Mouse (Mus musculus): ENCODE results near the gene Mrap2. TPM values are rescaled to one million over a fixed set of nuclear protein-coding genes. Genes with fewer than 3 reads are reported as not detected.

Mrap2 gene
- polyA plus RNA-seq, 1 experiment, result not detected

- no peak for TF ChIP-seq CTCF (IDR thresholded peaks at IDR 0.05; ENCODE audit: control insufficient read depth, insufficient read depth, low read length)
- Histone ChIP-seq H3K27ac (ENCODE audit: control insufficient read depth, insufficient read depth, low read depth, low read length, poor library complexity) (no peak overlapping the region), H3K4me3 (replicated peaks; ENCODE audit: control insufficient read depth, low read depth, low read length) (no peak overlapping the region), H3K4me1 (ENCODE audit: control insufficient read depth, insufficient read depth, low read length) (no peaks in the 10 kb centered on the region)
- 81% methylated on average over 1 of the region's 1 CpGs for WGBS
Observed at GRCm38 (mm10) chr9:87193721-87194120, 49.6 kb downstream of the Mrap2 start.

- H3K27ac ChIP-seq (ENCODE audit: control insufficient read depth, insufficient read depth, low read depth, low read length, poor library complexity), result no peak overlapping the region
- 85% methylated on average over 3 of the region's 3 CpGs for WGBS
- no peak overlapping the region for H3K4me3 ChIP-seq (replicated peaks; ENCODE audit: control insufficient read depth, low read depth, low read length)
- no peaks in the 10 kb centered on the region for H3K4me1 ChIP-seq (ENCODE audit: control insufficient read depth, insufficient read depth, low read length)
- TF ChIP-seq CTCF (IDR thresholded peaks at IDR 0.05; ENCODE audit: control insufficient read depth, insufficient read depth, low read length) (no peak), POLR2A (IDR thresholded peaks at IDR 0.05; ENCODE audit: borderline replicate concordance, control insufficient read depth, low read depth, low read length) (no peak)
Observed at GRCm38 (mm10) chr9:87197277-87197676, 53.2 kb downstream of the Mrap2 start.

GRCm38 (mm10) chr9:87198036-87198435, 53.9 kb downstream of the Mrap2 start:
- no peak overlapping the region for H3K4me3 ChIP-seq (replicated peaks; ENCODE audit: control insufficient read depth, low read depth, low read length)
- no peaks in the 10 kb centered on the region for H3K4me1 ChIP-seq (ENCODE audit: control insufficient read depth, insufficient read depth, low read length)
- no peak for TF ChIP-seq POLR2A (IDR thresholded peaks at IDR 0.05; ENCODE audit: borderline replicate concordance, control insufficient read depth, low read depth, low read length)
- no peak for TF ChIP-seq CTCF (IDR thresholded peaks at IDR 0.05; ENCODE audit: control insufficient read depth, insufficient read depth, low read length)
- WGBS, result 87% methylated on average over 6 of the region's 6 CpGs
- no peak overlapping the region for H3K27ac ChIP-seq (ENCODE audit: control insufficient read depth, insufficient read depth, low read depth, low read length, poor library complexity)

- no peak overlapping the region for H3K4me3 ChIP-seq (replicated peaks; ENCODE audit: control insufficient read depth, low read depth, low read length)
- TF ChIP-seq POLR2A (IDR thresholded peaks at IDR 0.05; ENCODE audit: borderline replicate concordance, control insufficient read depth, low read depth, low read length) (no peak), CTCF (IDR thresholded peaks at IDR 0.05; ENCODE audit: control insufficient read depth, insufficient read depth, low read length) (no peak)
- 89% methylated on average over 5 of the region's 5 CpGs for WGBS
- H3K4me1 ChIP-seq (ENCODE audit: control insufficient read depth, insufficient read depth, low read length), result no peaks in the 10 kb centered on the region
- no peak overlapping the region for H3K27ac ChIP-seq (ENCODE audit: control insufficient read depth, insufficient read depth, low read depth, low read length, poor library complexity)
Observed at GRCm38 (mm10) chr9:87200426-87200825, 56.3 kb downstream of the Mrap2 start.

GRCm38 (mm10) chr9:87200919-87201318, 56.8 kb downstream of the Mrap2 start:
- H3K27ac ChIP-seq (ENCODE audit: control insufficient read depth, insufficient read depth, low read depth, low read length, poor library complexity), result no peak overlapping the region
- H3K4me3 ChIP-seq (replicated peaks; ENCODE audit: control insufficient read depth, low read depth, low read length), result no peak overlapping the region
- 91% methylated on average over 4 of the region's 4 CpGs for WGBS
- H3K4me1 ChIP-seq (ENCODE audit: control insufficient read depth, insufficient read depth, low read length), result no peaks in the 10 kb centered on the region
- TF ChIP-seq CTCF (IDR thresholded peaks at IDR 0.05; ENCODE audit: control insufficient read depth, insufficient read depth, low read length), result no peak
- TF ChIP-seq POLR2A (IDR thresholded peaks at IDR 0.05; ENCODE audit: borderline replicate concordance, control insufficient read depth, low read depth, low read length), result no peak

GRCm38 (mm10) chr9:87202431-87202830, 58.3 kb downstream of the Mrap2 start:
- Histone ChIP-seq H3K4me1 (ENCODE audit: control insufficient read depth, insufficient read depth, low read length) (no peaks in the 10 kb centered on the region), H3K27ac (ENCODE audit: control insufficient read depth, insufficient read depth, low read depth, low read length, poor library complexity) (no peak overlapping the region), H3K4me3 (replicated peaks; ENCODE audit: control insufficient read depth, low read depth, low read length) (no peak overlapping the region)
- 90% methylated on average over 6 of the region's 6 CpGs for WGBS
- TF ChIP-seq POLR2A (IDR thresholded peaks at IDR 0.05; ENCODE audit: borderline replicate concordance, control insufficient read depth, low read depth, low read length) (no peak), CTCF (IDR thresholded peaks at IDR 0.05; ENCODE audit: control insufficient read depth, insufficient read depth, low read length) (no peak)

GRCm38 (mm10) chr9:87210830-87211339, 66.8 kb downstream of the Mrap2 start:
- TF ChIP-seq CTCF (IDR thresholded peaks at IDR 0.05; ENCODE audit: control insufficient read depth, insufficient read depth, low read length) (no peak), POLR2A (IDR thresholded peaks at IDR 0.05; ENCODE audit: borderline replicate concordance, control insufficient read depth, low read depth, low read length) (no peak)
- Histone ChIP-seq H3K4me1 (ENCODE audit: control insufficient read depth, insufficient read depth, low read length) (no peaks in the 10 kb centered on the region), H3K4me3 (replicated peaks; ENCODE audit: control insufficient read depth, low read depth, low read length) (no peak overlapping the region), H3K27ac (ENCODE audit: control insufficient read depth, insufficient read depth, low read depth, low read length, poor library complexity) (no peak overlapping the region)
- WGBS, result 65% methylated on average over 9 of the region's 9 CpGs

- 69% methylated on average over 4 of the region's 4 CpGs for WGBS
- Histone ChIP-seq H3K27ac (ENCODE audit: control insufficient read depth, insufficient read depth, low read depth, low read length, poor library complexity) (no peak overlapping the region), H3K4me1 (ENCODE audit: control insufficient read depth, insufficient read depth, low read length) (no peaks in the 10 kb centered on the region), H3K4me3 (replicated peaks; ENCODE audit: control insufficient read depth, low read depth, low read length) (no peak overlapping the region)
- no peak for TF ChIP-seq POLR2A (IDR thresholded peaks at IDR 0.05; ENCODE audit: borderline replicate concordance, control insufficient read depth, low read depth, low read length)
- no peak for TF ChIP-seq CTCF (IDR thresholded peaks at IDR 0.05; ENCODE audit: control insufficient read depth, insufficient read depth, low read length)
Observed at GRCm38 (mm10) chr9:87213204-87213603, 69.1 kb downstream of the Mrap2 start.

Other genes starting within 250 kb of the Mrap2 start
- not detected in 2 replicates for gene Ripply2, start 128.8 kb upstream of the Mrap2 start, polyA plus RNA-seq (2011; ENCODE audit: insufficient read depth, insufficient read length, low replicate concordance, missing spikeins)
- gene Cyb5r4, start 122.3 kb upstream of the Mrap2 start, polyA plus RNA-seq (2011; ENCODE audit: insufficient read depth, insufficient read length, low replicate concordance, missing spikeins), result 39.5 and 75.2 TPM in 2 replicates
- 2.9 and 5.0 TPM in 2 replicates for gene Cep162, start 111.2 kb downstream of the Mrap2 start, polyA plus RNA-seq (2011; ENCODE audit: insufficient read depth, insufficient read length, low replicate concordance, missing spikeins)